21 mouse cellular contexts compared by ENCODE assay signal in genomic region chr16:32511827-32512490, GRCm38 (mm10). TPM values are rescaled to one million over a fixed set of nuclear protein-coding genes. Genes with fewer than 3 reads are reported as not detected.
DNase-seq lines count a peak whose midpoint lies in the region; ATAC-seq and TF ChIP-seq lines count a peak whose summit lies in the region.
"Had no signal": no experiment of that assay in that cellular context is flagged by ENCODE, and none has a peak within 500 bp of the region (broad histone marks: within the 10 kb centered on the region; RNA-seq: fewer than 3 reads in every experiment).

No protein-coding gene starts in this region.

- H3K27me3 ChIP-seq in lung, embryonic 15.5 days = no peaks in the 10 kb centered on the region
- no peaks in the 10 kb centered on the region for H3K27me3 ChIP-seq in limb, embryonic 10.5 days (ENCODE audit: low read depth, poor library complexity, severe bottlenecking)
- H3K27me3 ChIP-seq in liver, postnatal 0 days (ENCODE audit: insufficient read depth, low read length) = no peaks in the 10 kb centered on the region
- H3K27me3 ChIP-seq: embryonic facial prominence, embryonic 15.5 days; forebrain, embryonic 13.5 days; heart, embryonic 15.5 days; hindbrain, embryonic 12.5 days; limb, embryonic 13.5 days; neural tube, embryonic 13.5 days had no signal

- no peak for ATAC-seq in lung, embryonic 15.5 days (ENCODE audit: borderline replicate concordance, extremely low read depth, low FRiP score, low TSS enrichment)
- ATAC-seq in liver, postnatal 0 days = no peak
- ATAC-seq in megakaryocyte progenitor cell, adult 5-6 weeks (replicated peaks; ENCODE audit: poor library complexity) = no peak
- ATAC-seq: forebrain, embryonic 13.5 days had no signal

- no peak for TF ChIP-seq EP300 in liver, postnatal 0 days (IDR thresholded peaks at IDR 0.05; ENCODE audit: low read depth)

- no peaks in the 10 kb centered on the region for H3K36me3 ChIP-seq in lung, embryonic 15.5 days
- H3K36me3 ChIP-seq in limb, embryonic 10.5 days = no peaks in the 10 kb centered on the region
- no peaks in the 10 kb centered on the region for H3K36me3 ChIP-seq in liver, postnatal 0 days (replicated peaks; ENCODE audit: insufficient read depth, low read length)
- H3K36me3 ChIP-seq: embryonic facial prominence, embryonic 15.5 days; heart, embryonic 15.5 days; hindbrain, embryonic 12.5 days; limb, embryonic 13.5 days; neural tube, embryonic 13.5 days had no signal

- TF ChIP-seq CTCF in gastrocnemius, adult 2 months (IDR thresholded peaks at IDR 0.05) = no peak
- TF ChIP-seq CTCF in liver, postnatal 0 days (IDR thresholded peaks at IDR 0.05; ENCODE audit: low read depth) = no peak

- no peak overlapping the region for H3K4me3 ChIP-seq in gastrocnemius, adult 2 months
- H3K4me3 ChIP-seq in lung, embryonic 15.5 days = no peak overlapping the region
- H3K4me3 ChIP-seq in limb, embryonic 10.5 days = no peak overlapping the region
- H3K4me3 ChIP-seq in liver, postnatal 0 days (ENCODE audit: low read depth, low read length) = no peak overlapping the region
- H3K4me3 ChIP-seq: embryonic facial prominence, embryonic 15.5 days; forebrain, embryonic 13.5 days; heart, embryonic 15.5 days; hindbrain, embryonic 12.5 days; limb, embryonic 13.5 days; neural tube, embryonic 13.5 days had no signal

- H3K27ac ChIP-seq in gastrocnemius, adult 2 months = peak overlapping the region; percentile 86
- H3K27ac ChIP-seq in lung, embryonic 15.5 days = peak overlapping the region; percentile 50; the same call in 1 of the 2 replicates
- H3K27ac ChIP-seq in limb, embryonic 10.5 days = peak overlapping the region; percentile 64
- H3K27ac ChIP-seq in liver, postnatal 0 days (ENCODE audit: low read depth) = peak overlapping the region; percentile 98
- H3K27ac ChIP-seq: embryonic facial prominence, embryonic 15.5 days; forebrain, embryonic 13.5 days; heart, embryonic 15.5 days; kidney, postnatal 0 days; neural tube, embryonic 13.5 days had no signal

- no peak overlapping the region for H3K4me2 ChIP-seq in lung, embryonic 15.5 days
- peak overlapping the region; percentile 66 for H3K4me2 ChIP-seq in liver, postnatal 0 days (ENCODE audit: low read depth, low read length)
- H3K4me2 ChIP-seq: embryonic facial prominence, embryonic 15.5 days; forebrain, embryonic 13.5 days; heart, embryonic 15.5 days; hindbrain, embryonic 12.5 days; limb, embryonic 13.5 days; neural tube, embryonic 13.5 days had no signal

- no peaks in the 10 kb centered on the region for H3K9me3 ChIP-seq in lung, embryonic 15.5 days
- H3K9me3 ChIP-seq in limb, embryonic 10.5 days (replicated peaks) = no peaks in the 10 kb centered on the region
- H3K9me3 ChIP-seq in liver, postnatal 0 days (ENCODE audit: low read length) = no peaks in the 10 kb centered on the region
- H3K9me3 ChIP-seq: embryonic facial prominence, embryonic 15.5 days; forebrain, embryonic 13.5 days; heart, embryonic 15.5 days; hindbrain, embryonic 12.5 days; limb, embryonic 13.5 days; neural tube, embryonic 13.5 days had no signal

- WGBS in lung, embryonic 15.5 days = 75% methylated on average over 8 of the region's 8 CpGs
- WGBS in limb, embryonic 10.5 days = 93% methylated on average over 8 of the region's 8 CpGs
- WGBS in liver, postnatal 0 days (ENCODE audit: insufficient replicate concordance) = 82% methylated on average over 8 of the region's 8 CpGs

- intact Hi-C loops in gastrocnemius, adult 2 months (cut with DNase I) = loop anchor here (2.0 kb wide), 1 partner anchor 177 kb away; no protein-coding TSS in a partner anchor
- intact Hi-C loops in gastrocnemius, postnatal 36 days (cut with DNase I) = no loop called here

- no peak overlapping the region for H3K9ac ChIP-seq in lung, embryonic 15.5 days
- H3K9ac ChIP-seq in liver, postnatal 0 days (replicated peaks) = peak overlapping the region; percentile 62; the same call in 1 of the 2 replicates
- H3K9ac ChIP-seq: embryonic facial prominence, embryonic 15.5 days; forebrain, embryonic 13.5 days; heart, embryonic 15.5 days; hindbrain, embryonic 12.5 days; neural tube, embryonic 13.5 days had no signal

- H3K4me1 ChIP-seq in lung, embryonic 15.5 days = peaks cover 55% of the 10 kb centered on the region
- H3K4me1 ChIP-seq in limb, embryonic 10.5 days = peaks cover 63% of the 10 kb centered on the region
- H3K4me1 ChIP-seq in liver, postnatal 0 days (ENCODE audit: insufficient read depth) = peaks cover 48% of the 10 kb centered on the region

- DNase-seq in gastrocnemius, adult 2 months = no peak
- DNase-seq in gastrocnemius, postnatal 36 days = no peak
- no peak for DNase-seq in lung, postnatal 25 days (ENCODE audit: low spot score)
- no peak for DNase-seq in limb, embryonic 10.5 days (ENCODE audit: low spot score)
- DNase-seq in liver, postnatal 0 days = no peak
- DNase-seq in cerebellum, postnatal 36 days = no peak
- DNase-seq: cerebellum, adult 8-10 months; lung, postnatal 14 days; right cerebral cortex, postnatal 14 days had no signal

RNA-seq across cellular contexts. Expression of gene Zdhhc19, which starts 15.9 kb away (rescaled TPM):
- total RNA-seq in gastrocnemius, adult 2 months (2021) = not detected
- total RNA-seq in gastrocnemius, postnatal 36 days (2021) = not detected
- polyA plus RNA-seq in lung, embryonic 15.5 days (2015; fragmentation: Nextera tagmentation; extraction: Ambion mirVana) = not detected in 2 replicates
- polyA plus RNA-seq in limb, embryonic 10.5 days (2016; fragmentation: Nextera tagmentation; extraction: Ambion mirVana) = not detected in 2 replicates
- not detected in 2 replicates for polyA plus RNA-seq in liver, postnatal 0 days (2015; fragmentation: Nextera tagmentation; extraction: Ambion mirVana)
- not detected in 2 replicates for total RNA-seq in megakaryocyte progenitor cell, adult 5-6 weeks (2015)
- total RNA-seq in megakaryocyte progenitor cell, adult 5-6 weeks (2017) = not detected in 2 replicates
- total RNA-seq: adrenal gland, adult 18-20 months had no signal
- polyA plus RNA-seq: embryonic facial prominence, embryonic 15.5 days; forebrain, embryonic 13.5 days; heart, embryonic 15.5 days; hindbrain, embryonic 12.5 days; kidney, postnatal 0 days; limb, embryonic 13.5 days; neural tube, embryonic 13.5 days; spleen, adult 2 months had no signal

RNA-seq across cellular contexts. Expression of gene Slc51a, which starts 24.3 kb away (rescaled TPM):
- total RNA-seq in gastrocnemius, adult 2 months (2021) = not detected
- total RNA-seq in gastrocnemius, postnatal 36 days (2021) = not detected
- 0.08 and 0.39 TPM in 2 replicates for polyA plus RNA-seq in lung, embryonic 15.5 days (2015; fragmentation: Nextera tagmentation; extraction: Ambion mirVana)
- 0.46 and 0.50 TPM in 2 replicates for polyA plus RNA-seq in limb, embryonic 10.5 days (2016; fragmentation: Nextera tagmentation; extraction: Ambion mirVana)
- polyA plus RNA-seq in liver, postnatal 0 days (2015; fragmentation: Nextera tagmentation; extraction: Ambion mirVana) = 0.81 and 1.0 TPM in 2 replicates
- total RNA-seq in megakaryocyte progenitor cell, adult 5-6 weeks (2015) = not detected in 2 replicates
- total RNA-seq in megakaryocyte progenitor cell, adult 5-6 weeks (2017) = 0.04 and 0.17 TPM in 2 replicates
- total RNA-seq: adrenal gland, adult 18-20 months; layer of hippocampus, adult 8-10 months had no signal
- polyA plus RNA-seq: embryonic facial prominence, embryonic 15.5 days; neural tube, embryonic 13.5 days; spleen, adult 2 months had no signal
